Mouse (Mus musculus): ENCODE data around the gene Dctd. TPM values are rescaled to one million over a fixed set of nuclear protein-coding genes. Genes with fewer than 3 reads are reported as not detected.

Dctd gene
- polyA plus RNA-seq (2017; shearing (Covaris generic)) = 7.1 TPM

GRCm38 (mm10) chr8:48098792-48099191, at the start of gene Dctd:
Gene Dctd, plus strand, starts transcription at chr8:48099092.

Other genes starting within 250 kb of the Dctd start
- gene Wwc2, start 108.2 kb upstream of the Dctd start, polyA plus RNA-seq (2017; shearing (Covaris generic)) = 0.15 TPM

All from CD4-positive, CD25-positive, alpha-beta regulatory T cell, adult 9 weeks (primary cell).